Mouse (Mus musculus) brain, embryonic 14.5 days (tissue): ENCODE data around the gene Sugct.

Experiments used
- CTCF ChIP-seq: fragments of 200-500 bp; IDR thresholded peaks from 2 replicates; pipeline ENCODE4 v1.5.1; 2012; ENCODE audit warnings: inconsistent platforms, mild to moderate bottlenecking, moderate library complexity, borderline replicate concordance; ENCODE audit not compliant: insufficient read depth, insufficient read length; ENCODE audit errors: extremely low read depth
- POLR2A ChIP-seq: fragments of 200-500 bp; IDR thresholded peaks from 2 replicates; pipeline ENCODE4 v1.6.1; 2012; ENCODE audit warnings: mild to moderate bottlenecking, inconsistent platforms, borderline replicate concordance; ENCODE audit not compliant: poor library complexity, insufficient read depth, insufficient read length, severe bottlenecking; ENCODE audit errors: extremely low read depth

- TF ChIP-seq CTCF (no peak), POLR2A (no peak)
Observed at GRCm38 (mm10) chr13:16906974-16907373, 788.4 kb downstream of the Sugct start.
